Mouse (Mus musculus) stomach, embryonic 16.5 days (tissue): ENCODE data around the gene Arsb. TPM values are rescaled to one million over a fixed set of nuclear protein-coding genes. Genes with fewer than 3 reads are reported as not detected.

ENCODE experiments used
- ATAC-seq: fragments of 200-750 bp; cut with Nextera tagmentation; 2 replicates; pipeline ENCODE4 v1.8.0; 2017; ENCODE audit warnings: moderate number of reproducible peaks, moderate TSS enrichment; ENCODE audit not compliant: insufficient read depth, low FRiP score
- H3K27ac ChIP-seq: fragments of 300-500 bp; sonication (generic); 2 replicates; pipeline ENCODE4 v1.5.1; 2014; ENCODE audit warnings: low read length
- H3K27me3 ChIP-seq: fragments of 300-500 bp; sonication (generic); 2 replicates; pipeline ENCODE4 v1.6.1; 2014; ENCODE audit warnings: low read length, control low read depth, mixed read lengths; ENCODE audit not compliant: control insufficient read depth, insufficient read depth
- H3K36me3 ChIP-seq: fragments of 300-500 bp; sonication (generic); 2 replicates; pipeline ENCODE4 v1.6.1; 2014; ENCODE audit warnings: low read length; ENCODE audit not compliant: control insufficient read depth, insufficient read depth
- H3K4me1 ChIP-seq: fragments of 300-500 bp; sonication (generic); 2 replicates; pipeline ENCODE4 v1.6.1; 2014; ENCODE audit warnings: low read length, control low read depth, mixed read lengths; ENCODE audit not compliant: control insufficient read depth, insufficient read depth
- H3K4me2 ChIP-seq: fragments of 300-500 bp; sonication (generic); 2 replicates; pipeline ENCODE4 v1.6.1; 2014; ENCODE audit warnings: low read depth, low read length, mixed read lengths
- H3K4me3 ChIP-seq: fragments of 300-500 bp; sonication (generic); replicated peaks from 2 replicates; pipeline ENCODE4 v1.5.1; 2014; ENCODE audit warnings: mild to moderate bottlenecking, low read length
- H3K9ac ChIP-seq: fragments of 300-500 bp; sonication (generic); 2 replicates; pipeline ENCODE4 v1.6.1; 2014; ENCODE audit warnings: low read length
- H3K9me3 ChIP-seq: fragments of 300-500 bp; sonication (generic); replicated peaks from 2 replicates; pipeline ENCODE4 v1.6.1; 2016; ENCODE audit warnings: low read length, control low read depth; ENCODE audit not compliant: control insufficient read depth
- WGBS: fragments of 180-500 bp; shearing (Covaris S2); extraction: QIAGEN DNeasy Blood & Tissue Kit; methylation state at CpG from one replicate; pipeline ENCODE4 v1.1.7; 2014; 5-methylcytosine and 5-hydroxymethylcytosine counted together
- polyA plus RNA-seq: library from polyadenylated mRNA; unstranded; fragments of >200 nt; fragmentation: Nextera tagmentation; extraction: Ambion mirVana; gene quantifications from 2 replicates; pipeline ENCODE4 v1.2.1, GENCODE M21; 2015

Gene Arsb
- polyA plus RNA-seq, 1 experiment from 2014 or later: 12.7 TPM

GRCm38 (mm10) chr13:93915641-93916570 lies 144.5 kb downstream of the Arsb start:
- H3K4me3 ChIP-seq: no peak overlapping the region
- no peaks in the 10 kb centered on the region for H3K9me3 ChIP-seq
- no peak overlapping the region for H3K4me2 ChIP-seq
- WGBS: 63% methylated on average over 16 of the region's 16 CpGs
- no peak for ATAC-seq
- H3K27ac ChIP-seq: no peak overlapping the region
- H3K27me3 ChIP-seq: no peaks in the 10 kb centered on the region
- H3K4me1 ChIP-seq: peaks cover 9% of the 10 kb centered on the region
- H3K36me3 ChIP-seq: no peaks in the 10 kb centered on the region
- H3K9ac ChIP-seq: 0 out of 2 replicates have a peak overlapping the region, but pooled peaks have one; percentile 12

GRCm38 (mm10) chr13:93919536-93919935 lies 148.1 kb downstream of the Arsb start:
- Histone ChIP-seq H3K9ac (no peak overlapping the region), H3K4me3 (no peak overlapping the region), H3K27ac (peak overlapping the region; percentile 68), H3K9me3 (no peaks in the 10 kb centered on the region), H3K4me1 (peaks cover 19% of the 10 kb centered on the region), H3K36me3 (no peaks in the 10 kb centered on the region), H3K4me2 (no peak overlapping the region), H3K27me3 (no peaks in the 10 kb centered on the region)
- 41% methylated on average over 3 of the region's 3 CpGs for WGBS
- peak; percentile 69; the same call in 1 of the 2 replicates for ATAC-seq

- Histone ChIP-seq H3K27ac (peak overlapping the region; percentile 77), H3K27me3 (no peaks in the 10 kb centered on the region), H3K36me3 (no peaks in the 10 kb centered on the region), H3K4me1 (peaks cover 19% of the 10 kb centered on the region), H3K4me3 (no peak overlapping the region), H3K4me2 (no peak overlapping the region), H3K9me3 (no peaks in the 10 kb centered on the region), H3K9ac (no peak overlapping the region)
- 49% methylated on average over 8 of the region's 8 CpGs for WGBS
- peak; percentile 77 for ATAC-seq
Observed at GRCm38 (mm10) chr13:93920080-93920785, 148.8 kb downstream of the Arsb start.

GRCm38 (mm10) chr13:93920786-93921300 lies 149.4 kb downstream of the Arsb start:
- H3K4me1 ChIP-seq: peaks cover 19% of the 10 kb centered on the region
- no peak overlapping the region for H3K4me3 ChIP-seq
- 68% methylated on average over 4 of the region's 4 CpGs for WGBS
- ATAC-seq: no peak
- no peak overlapping the region for H3K4me2 ChIP-seq
- no peaks in the 10 kb centered on the region for H3K27me3 ChIP-seq
- peak overlapping the region; percentile 77 for H3K27ac ChIP-seq
- H3K9ac ChIP-seq: no peak overlapping the region
- no peaks in the 10 kb centered on the region for H3K9me3 ChIP-seq
- no peaks in the 10 kb centered on the region for H3K36me3 ChIP-seq

GRCm38 (mm10) chr13:93921831-93922565 lies 150.6 kb downstream of the Arsb start:
- 59% methylated on average over 5 of the region's 5 CpGs for WGBS

GRCm38 (mm10) chr13:93922566-93922910 lies 151.1 kb downstream of the Arsb start:
- H3K27me3 ChIP-seq: no peaks in the 10 kb centered on the region
- H3K9me3 ChIP-seq: no peaks in the 10 kb centered on the region
- no peak overlapping the region for H3K27ac ChIP-seq
- H3K4me1 ChIP-seq: peaks cover 19% of the 10 kb centered on the region
- H3K9ac ChIP-seq: no peak overlapping the region
- no peak for ATAC-seq
- H3K36me3 ChIP-seq: no peaks in the 10 kb centered on the region
- H3K4me2 ChIP-seq: no peak overlapping the region
- 49% methylated on average over 7 of the region's 7 CpGs for WGBS
- H3K4me3 ChIP-seq: no peak overlapping the region

More at GRCm38 (mm10) chr13:93921831-93922565, 150.6 kb downstream of the Arsb start:
- ATAC-seq: no peak
- H3K9me3 ChIP-seq: no peaks in the 10 kb centered on the region
- H3K4me3 ChIP-seq: no peak overlapping the region
- no peak overlapping the region for H3K4me2 ChIP-seq
- no peaks in the 10 kb centered on the region for H3K36me3 ChIP-seq
- peaks cover 19% of the 10 kb centered on the region for H3K4me1 ChIP-seq
- H3K9ac ChIP-seq: no peak overlapping the region
- H3K27ac ChIP-seq: no peak overlapping the region
- no peaks in the 10 kb centered on the region for H3K27me3 ChIP-seq

GRCm38 (mm10) chr13:93924735-93925432 lies 153.5 kb downstream of the Arsb start:
- ATAC-seq: no peak
- peaks cover 16% of the 10 kb centered on the region for H3K4me1 ChIP-seq
- no peaks in the 10 kb centered on the region for H3K9me3 ChIP-seq
- no peak overlapping the region; the same call in 1 of the 2 replicates for H3K27ac ChIP-seq
- no peak overlapping the region for H3K4me3 ChIP-seq
- H3K4me2 ChIP-seq: no peak overlapping the region
- 69% methylated on average over 9 of the region's 9 CpGs for WGBS
- no peak overlapping the region; the same call in 1 of the 2 replicates for H3K9ac ChIP-seq
- H3K27me3 ChIP-seq: no peaks in the 10 kb centered on the region
- H3K36me3 ChIP-seq: no peaks in the 10 kb centered on the region

- H3K36me3 ChIP-seq: no peaks in the 10 kb centered on the region
- H3K4me3 ChIP-seq: no peak overlapping the region
- H3K27me3 ChIP-seq: no peaks in the 10 kb centered on the region; the same call in 1 of the 2 replicates
- no peaks in the 10 kb centered on the region for H3K9me3 ChIP-seq
- no peak for ATAC-seq
- no peak overlapping the region for H3K4me2 ChIP-seq
- no peak overlapping the region for H3K9ac ChIP-seq
- no peaks in the 10 kb centered on the region for H3K4me1 ChIP-seq
- 56% methylated on average over 7 of the region's 7 CpGs for WGBS
- no peak overlapping the region for H3K27ac ChIP-seq
Observed at GRCm38 (mm10) chr13:93930561-93931340, 159.3 kb downstream of the Arsb start.
